Mouse (Mus musculus): ENCODE results near the gene Gm7233. TPM values are rescaled to one million over a fixed set of nuclear protein-coding genes. Genes with fewer than 3 reads are reported as not detected.
"Not testable (repeated sequence)": the region's sequence is repeated elsewhere in the genome, so short reads cannot be mapped to it uniquely, and the experiment has no call there.

The Gm7233 gene
- total RNA-seq (2022), result not detected

DNA sequence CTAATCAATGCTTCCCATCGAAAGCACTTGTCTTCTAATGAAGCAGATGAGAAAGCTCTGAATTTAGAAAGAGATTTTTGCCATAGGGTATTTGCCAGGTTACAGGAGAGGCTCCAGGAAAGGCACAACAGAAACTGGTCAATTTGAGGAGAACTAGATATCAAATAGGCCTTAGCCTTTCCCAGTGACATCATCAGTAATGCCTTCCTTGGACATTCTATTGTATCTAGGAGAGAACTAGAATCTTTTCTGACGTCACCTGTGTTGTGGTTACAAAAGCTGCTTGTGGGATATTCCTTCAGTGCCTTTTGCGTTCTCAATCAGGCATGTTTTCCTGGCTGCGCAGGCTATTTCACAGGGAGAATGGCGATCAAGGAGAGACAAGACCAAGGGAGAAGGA is at the start of gene Gm7233:
TSS of gene Gm7233 (plus strand) at position 301 of the 400 bp plus-strand sequence.
- not testable (repeated sequence) for DNase-seq (ENCODE audit: low spot score in 2 of 2)

DNA sequence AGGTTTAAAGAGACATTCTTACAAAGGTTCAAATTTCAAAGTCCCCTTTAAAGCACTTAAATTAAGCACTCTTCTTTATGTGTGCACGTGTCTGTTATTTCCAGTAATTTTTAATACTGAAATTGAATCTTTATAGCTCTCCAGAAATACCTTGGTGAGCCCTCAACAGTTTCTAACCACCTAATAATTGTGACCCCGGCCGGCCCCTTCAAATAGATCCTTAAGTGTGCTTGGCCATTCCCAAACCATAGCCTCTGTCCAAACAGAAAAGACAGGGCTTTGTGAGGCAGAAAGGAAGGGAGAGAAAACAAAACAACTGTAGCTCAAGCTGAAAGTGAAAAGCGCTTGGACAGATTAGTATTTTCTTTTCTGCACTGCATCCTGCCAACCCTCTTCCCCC is 12.5 kb upstream of the Gm7233 start:
- peak in 1 of 2 experiments; percentile 6 for DNase-seq (ENCODE audit: low spot score in 2 of 2)

DNA sequence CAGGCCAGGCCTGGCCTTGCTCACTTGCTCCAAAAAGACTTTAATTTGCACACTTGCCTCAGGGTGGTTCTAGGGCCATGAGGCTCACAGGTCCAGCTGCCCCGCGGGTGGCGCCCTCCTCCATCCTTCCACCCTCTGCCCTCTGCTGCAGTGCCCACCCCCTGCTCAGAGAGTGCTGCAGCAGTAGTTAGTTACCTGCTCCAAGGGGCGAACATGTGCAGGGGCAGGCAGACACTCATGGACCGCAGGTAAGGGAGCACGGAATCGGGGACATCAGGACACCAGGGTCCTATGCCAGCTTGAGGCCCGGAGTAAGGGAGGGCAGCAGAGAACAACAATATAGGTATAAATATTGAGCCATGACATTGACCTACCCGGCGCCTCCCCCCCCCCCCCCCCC is 11.7 kb upstream of the Gm7233 start:
- not testable (repeated sequence) for DNase-seq (ENCODE audit: low spot score in 2 of 2)

GRCm38 (mm10) chr14:43168573-43169170 is 11.0 kb upstream of the Gm7233 start:
- DNase-seq (ENCODE audit: low spot score in 2 of 2), result not testable (repeated sequence)

DNA sequence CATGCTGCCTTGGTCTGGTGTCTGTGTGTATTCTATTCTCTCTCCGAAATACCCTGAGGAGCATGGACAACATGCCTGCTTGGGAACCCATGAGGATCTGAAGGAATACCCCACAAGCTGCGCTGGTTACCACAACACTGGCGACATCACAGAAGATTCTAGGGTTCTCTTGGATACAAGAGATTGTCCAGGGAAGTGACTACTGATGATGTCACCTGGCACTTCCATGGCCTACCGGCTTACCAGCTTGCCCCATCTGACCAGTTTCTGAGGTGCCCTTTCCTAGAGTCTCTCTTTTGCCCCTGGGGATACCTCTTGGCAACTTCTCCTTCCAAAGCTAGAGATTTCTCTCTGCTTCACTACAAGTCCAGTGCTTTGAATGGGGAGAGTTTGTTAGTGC is 55.5 kb downstream of the Gm7233 start, which contains the start of gene Gm8122:
TSS of gene Gm8122 (minus strand) at position 101 of the 400 bp plus-strand sequence.
- DNase-seq (ENCODE audit: low spot score in 2 of 2), result not testable (repeated sequence)

Other genes with a start within 250 kb of the Gm7233 start
- not detected for gene Gm8082, start 186.2 kb upstream of the Gm7233 start, total RNA-seq (2022)
- gene Gm10376, start 164.2 kb upstream of the Gm7233 start, total RNA-seq (2022), result not detected
- not detected for gene Gm8094, start 103.2 kb upstream of the Gm7233 start, total RNA-seq (2022)
- gene Gm8104, start 79.3 kb upstream of the Gm7233 start, total RNA-seq (2022), result not detected
- gene Gm8122, start 55.4 kb downstream of the Gm7233 start, total RNA-seq (2022), result not detected
- gene Gm8126, start 78.8 kb downstream of the Gm7233 start, total RNA-seq (2022), result not detected
- gene Gm9732, start 95.2 kb downstream of the Gm7233 start, total RNA-seq (2022), result not detected
- gene Gm8127, start 114.0 kb downstream of the Gm7233 start, total RNA-seq (2022), result not detected
- not detected for gene 1700001F09Rik, start 167.9 kb downstream of the Gm7233 start, total RNA-seq (2022)
- gene Gm8138, start 236.5 kb downstream of the Gm7233 start, total RNA-seq (2022), result not detected

All from gastrocnemius, adult 8-10 months (tissue).